Mouse (Mus musculus): ENCODE results near the gene Tm7sf3. TPM values are rescaled to one million over a fixed set of nuclear protein-coding genes. Genes with fewer than 3 reads are reported as not detected.

Tm7sf3 gene
- total and polyA plus RNA-seq, 3 experiments = 18.3 to 27.1 TPM; not detected in 1

DNA sequence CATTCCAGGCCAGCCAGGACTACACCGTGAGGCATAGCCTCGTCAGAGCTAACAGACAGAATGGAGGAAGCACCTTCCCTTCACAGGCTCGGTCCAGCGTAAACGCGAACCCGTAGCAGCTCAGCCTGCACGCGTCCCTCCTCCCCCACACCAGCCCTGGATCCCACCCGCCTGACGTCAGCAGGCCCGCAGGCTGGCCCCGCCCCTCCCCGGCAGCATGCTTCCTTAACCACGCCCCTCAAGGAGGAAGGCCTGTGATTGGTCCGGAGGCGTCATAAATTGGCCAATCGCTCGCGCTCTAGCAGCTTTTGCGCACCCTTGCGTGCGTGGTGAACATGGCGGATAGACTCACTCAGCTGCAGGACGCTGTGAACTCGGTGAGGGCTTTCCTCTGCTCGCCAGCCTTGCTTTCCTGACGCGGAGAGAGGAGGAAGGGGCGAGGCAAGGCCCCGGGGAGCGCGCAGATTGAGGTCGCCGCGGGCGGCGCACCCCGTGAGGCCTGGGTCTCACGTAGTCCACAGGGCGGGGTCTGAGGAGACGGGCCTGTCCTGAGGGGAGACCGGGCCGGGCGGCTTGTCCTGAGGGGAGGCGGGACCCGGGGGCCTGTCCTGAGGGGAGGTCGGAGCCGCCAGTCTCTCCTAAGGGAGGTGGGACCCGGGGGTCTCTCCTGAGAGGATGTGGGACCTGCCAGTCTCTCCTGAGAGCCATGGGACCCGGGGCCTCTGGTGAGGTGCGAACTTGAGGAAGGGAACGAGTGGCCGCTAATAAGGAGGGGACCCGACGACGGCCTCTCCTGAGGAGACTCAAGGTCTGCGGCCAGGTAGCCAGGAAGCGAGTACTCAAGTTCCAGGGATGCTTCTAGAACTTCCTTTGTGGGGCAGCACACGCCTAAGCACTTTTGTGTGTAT, at the start of gene Tm7sf3, which contains the start of gene Med21 (continued):
- peak; percentile 82; the same call in 1 of the 2 replicates for TF ChIP-seq POLR2AphosphoS5 (IDR thresholded peaks at IDR 0.05; ENCODE audit: borderline replicate concordance, low read depth, low read length)
- no peak for TF ChIP-seq USF2 (IDR thresholded peaks at IDR 0.05; ENCODE audit: borderline replicate concordance in 1 of 2, insufficient read depth in 1 of 2, low read depth in 1 of 2, low read length in 2 of 2)
- peak; percentile 84 for TF ChIP-seq MAX (IDR thresholded peaks at IDR 0.05; ENCODE audit: low read length)
- TF ChIP-seq SIN3A (IDR thresholded peaks at IDR 0.05; ENCODE audit: low read length) = peak; percentile 81
- TF ChIP-seq CHD2 (IDR thresholded peaks at IDR 0.05; ENCODE audit: low read length) = no peak

GRCm38 (mm10) chr6:146688861-146689260, 46.2 kb upstream of the Tm7sf3 start:
- Histone ChIP-seq H3K9me3 (replicated peaks; ENCODE audit: insufficient read depth, low read length) (no peaks in the 10 kb centered on the region), H3K79me2 (ENCODE audit: control insufficient read depth, insufficient read depth, low read length, poor library complexity) (no peaks in the 10 kb centered on the region; the same call in 1 of the 2 replicates), H3K36me3 (ENCODE audit: control insufficient read depth in 1 of 2, insufficient read depth in 2 of 2, low read length in 2 of 2) (peaks cover 0 to 10% of the 10 kb centered on the region in 2 experiments; a peak in 2 of 4 replicates), H3K4me1 (ENCODE audit: control insufficient read depth in 1 of 2, insufficient read depth in 2 of 2, low read length in 2 of 2) (peaks cover 9 to 33% of the 10 kb centered on the region in 2 experiments), H3K9ac (ENCODE audit: control insufficient read depth, low read depth, low read length, poor library complexity, severe bottlenecking) (0 out of 2 replicates have a peak overlapping the region, but pooled peaks have one; percentile 3), H3K4me3 (ENCODE audit: control insufficient read depth in 1 of 2, insufficient read depth in 1 of 2, low read depth in 2 of 2, low read length in 2 of 2) (no peak overlapping the region), H3K27ac (ENCODE audit: control insufficient read depth, low read depth, low read length) (peak overlapping the region; percentile 10; the same call in 1 of the 2 replicates), H3K27me3 (ENCODE audit: control insufficient read depth in 1 of 2, insufficient read depth in 2 of 2, low read length in 2 of 2) (no peaks in the 10 kb centered on the region)
- TF ChIP-seq USF1 (IDR thresholded peaks at IDR 0.05; ENCODE audit: low read depth, low read length) (peak; percentile 73), SIN3A (IDR thresholded peaks at IDR 0.05; ENCODE audit: low read length) (peak; percentile 43), TBP (IDR thresholded peaks at IDR 0.05; ENCODE audit: low read depth, low read length) (no peak), ETS1 (IDR thresholded peaks at IDR 0.05; ENCODE audit: low read depth, low read length) (peak; percentile 70), BHLHE40 (IDR thresholded peaks at IDR 0.05; ENCODE audit: borderline replicate concordance, low read depth, low read length) (peak; percentile 65; the same call in 1 of the 2 replicates), UBTF (IDR thresholded peaks at IDR 0.05; ENCODE audit: borderline replicate concordance, insufficient read depth, low read depth, low read length) (no peak), TAL1 (IDR thresholded peaks at IDR 0.05; ENCODE audit: low read length) (peak; percentile 22; the same call in 1 of the 2 replicates), MXI1 (IDR thresholded peaks at IDR 0.05; ENCODE audit: low read depth, low read length) (0 out of 2 replicates have a peak, but pooled peaks have one; percentile 2)
- DNase-seq (ENCODE audit: low read depth, low spot score) = peak; percentile 57

DNA sequence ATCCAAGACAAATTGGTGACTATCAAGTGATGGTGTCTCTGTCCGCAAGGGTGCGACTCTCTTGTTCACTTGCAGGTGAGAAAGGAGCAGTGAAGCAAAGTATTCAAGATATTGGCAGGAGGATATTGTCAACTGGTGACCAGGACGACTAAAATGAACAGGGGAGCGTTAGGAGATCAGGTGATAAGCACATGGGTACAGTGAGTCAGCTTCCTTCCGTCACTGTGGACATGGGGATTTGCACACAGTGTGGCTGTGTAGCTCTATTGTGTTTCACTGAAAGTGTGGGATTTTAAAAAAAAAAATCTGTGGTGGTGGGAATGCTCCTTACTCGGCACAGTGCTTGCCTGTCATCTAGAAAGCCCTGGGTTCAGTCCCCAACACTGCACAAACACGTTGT, 45.4 kb upstream of the Tm7sf3 start:
- peaks cover 0 to 10% of the 10 kb centered on the region in 2 experiments; a peak in 2 of 4 replicates for H3K36me3 ChIP-seq (ENCODE audit: control insufficient read depth in 1 of 2, insufficient read depth in 2 of 2, low read length in 2 of 2)
- H3K4me3 ChIP-seq (ENCODE audit: control insufficient read depth in 1 of 2, insufficient read depth in 1 of 2, low read depth in 2 of 2, low read length in 2 of 2) = no peak overlapping the region
- H3K27me3 ChIP-seq (ENCODE audit: control insufficient read depth in 1 of 2, insufficient read depth in 2 of 2, low read length in 2 of 2) = no peaks in the 10 kb centered on the region
- peak; percentile 43 for DNase-seq (ENCODE audit: low read depth, low spot score)
- no peaks in the 10 kb centered on the region for H3K9me3 ChIP-seq (replicated peaks; ENCODE audit: insufficient read depth, low read length)
- peaks cover 9 to 34% of the 10 kb centered on the region in 2 experiments for H3K4me1 ChIP-seq (ENCODE audit: control insufficient read depth in 1 of 2, insufficient read depth in 2 of 2, low read length in 2 of 2)
- H3K9ac ChIP-seq (ENCODE audit: control insufficient read depth, low read depth, low read length, poor library complexity, severe bottlenecking) = no peak overlapping the region
- peak overlapping the region; percentile 26 for H3K27ac ChIP-seq (ENCODE audit: control insufficient read depth, low read depth, low read length)
- no peaks in the 10 kb centered on the region; the same call in 1 of the 2 replicates for H3K79me2 ChIP-seq (ENCODE audit: control insufficient read depth, insufficient read depth, low read length, poor library complexity)
- peak; percentile 47 to 61 for TF ChIP-seq EP300 (IDR thresholded peaks at IDR 0.05; ENCODE audit: low read depth in 1 of 2, low read length in 2 of 2)
- TF ChIP-seq ZKSCAN1 (IDR thresholded peaks at IDR 0.05; ENCODE audit: low read depth, low read length) = peak; percentile 75
- TF ChIP-seq RAD21 (IDR thresholded peaks at IDR 0.05; ENCODE audit: low read depth, low read length) = no peak
- no peak for TF ChIP-seq ELF1 (IDR thresholded peaks at IDR 0.05; ENCODE audit: low read depth, low read length)
- peak; percentile 52 for TF ChIP-seq GATA1 (IDR thresholded peaks at IDR 0.05; ENCODE audit: low read depth, low read length)
- TF ChIP-seq KAT2A (conservative IDR thresholded peaks at IDR 0.05; ENCODE audit: low read depth, low read length) = no peak
- TF ChIP-seq ETS1 (IDR thresholded peaks at IDR 0.05; ENCODE audit: low read depth, low read length) = peak; percentile 70
- peak; percentile 79 for TF ChIP-seq MAX (IDR thresholded peaks at IDR 0.05; ENCODE audit: low read length)
- TF ChIP-seq POLR2AphosphoS5 (IDR thresholded peaks at IDR 0.05; ENCODE audit: borderline replicate concordance, low read depth, low read length) = no peak
- TF ChIP-seq CHD1 (IDR thresholded peaks at IDR 0.05; ENCODE audit: low read depth, low read length) = no peak
- TF ChIP-seq SIN3A (IDR thresholded peaks at IDR 0.05; ENCODE audit: low read length) = 0 out of 2 replicates have a peak, but pooled peaks have one; percentile 22
- no peak for TF ChIP-seq JUND (IDR thresholded peaks at IDR 0.05; ENCODE audit: low read depth, low read length)
- TF ChIP-seq MXI1 (IDR thresholded peaks at IDR 0.05; ENCODE audit: low read depth, low read length) = peak; percentile 39
- no peak for TF ChIP-seq MAFK (IDR thresholded peaks at IDR 0.05; ENCODE audit: borderline replicate concordance, low read depth, low read length)
